Mouse (Mus musculus) gonadal fat pad, adult 2 months (tissue): ENCODE data around the gene Slc4a5. TPM values are rescaled to one million over a fixed set of nuclear protein-coding genes. Genes with fewer than 3 reads are reported as not detected.
A peak's percentile ranks its signal among the peaks of the same experiment; 100 is the strongest.
"Not testable (repeated sequence)": the region's sequence is repeated elsewhere in the genome, so short reads cannot be mapped to it uniquely, and the experiment has no call there.

ENCODE experiments used
- DNase-seq: peaks from one replicate; pipeline ENCODE4 v3.0.0-alpha.2; 2012; ENCODE audit warnings: low read depth
- polyA plus RNA-seq: library from polyadenylated mRNA; depleted of rRNA; stranded (reverse); fragments of >200 nt; gene quantifications from 2 replicates; pipeline ENCODE4 v1.2.3, GENCODE M21; 2012

The Slc4a5 gene
- polyA plus RNA-seq, 1 experiment: 2.3 TPM

- DNase-seq: no peak
Measured at GRCm38 (mm10) chr6:83311206-83311605, 91.6 kb downstream of the Slc4a5 start.

- DNase-seq: no peak
Measured at GRCm38 (mm10) chr6:83312021-83312420, 92.4 kb downstream of the Slc4a5 start.

- no peak for DNase-seq
Measured at GRCm38 (mm10) chr6:83312514-83312913, 92.9 kb downstream of the Slc4a5 start.

- DNase-seq: no peak
Measured at GRCm38 (mm10) chr6:83315293-83315692, 95.7 kb downstream of the Slc4a5 start.

- no peak for DNase-seq
Measured at GRCm38 (mm10) chr6:83316022-83316421, 96.4 kb downstream of the Slc4a5 start.

GRCm38 (mm10) chr6:83317108-83317741 is 97.6 kb downstream of the Slc4a5 start:
- DNase-seq: no peak

- no peak for DNase-seq
Measured at GRCm38 (mm10) chr6:83321927-83322326, 102.3 kb downstream of the Slc4a5 start.

GRCm38 (mm10) chr6:83322794-83323193 is 103.2 kb downstream of the Slc4a5 start:
- peak; percentile 99 for DNase-seq

GRCm38 (mm10) chr6:83323652-83324419 is 104.2 kb downstream of the Slc4a5 start:
- DNase-seq: no peak

GRCm38 (mm10) chr6:83325525-83326393 is 106.1 kb downstream of the Slc4a5 start, which contains the start of the genes Mthfd2 and Mob1a:
TSS of gene Mthfd2 (minus strand) at chr6:83325908.
TSS of gene Mob1a (plus strand) at chr6:83326016.
- DNase-seq: peak; percentile 52

- no peak for DNase-seq
Measured at GRCm38 (mm10) chr6:83326394-83326736, 106.7 kb downstream of the Slc4a5 start.

- DNase-seq: no peak
Measured at GRCm38 (mm10) chr6:83326761-83327160, 107.1 kb downstream of the Slc4a5 start.

- no peak for DNase-seq
Measured at GRCm38 (mm10) chr6:83327591-83328190, 108.1 kb downstream of the Slc4a5 start.

GRCm38 (mm10) chr6:83341387-83341786 is 121.8 kb downstream of the Slc4a5 start:
- DNase-seq: no peak

- no peak for DNase-seq
Measured at GRCm38 (mm10) chr6:83342957-83343356, 123.3 kb downstream of the Slc4a5 start.

- not testable (repeated sequence) for DNase-seq
Measured at GRCm38 (mm10) chr6:83345285-83345684, 125.7 kb downstream of the Slc4a5 start.

- DNase-seq: no peak
Measured at GRCm38 (mm10) chr6:83347916-83348315, 128.3 kb downstream of the Slc4a5 start.

- DNase-seq: peak; percentile 64
Measured at GRCm38 (mm10) chr6:83348873-83349272, 129.2 kb downstream of the Slc4a5 start, which contains the start of gene Bola3. TSS of gene Bola3 (plus strand) at chr6:83349147.

- DNase-seq: no peak
Measured at GRCm38 (mm10) chr6:83349274-83349958, 129.8 kb downstream of the Slc4a5 start.

- no peak for DNase-seq
Measured at GRCm38 (mm10) chr6:83350172-83350571, 130.5 kb downstream of the Slc4a5 start.

GRCm38 (mm10) chr6:83350851-83351405 is 131.3 kb downstream of the Slc4a5 start:
- no peak for DNase-seq
